Mouse (Mus musculus) frontal cortex, adult (tissue): ENCODE results near the gene Exoc3l4.
A peak's percentile ranks its signal among the peaks of the same experiment; 100 is the strongest.

Experiments used
- ATAC-seq: cut with Nextera tagmentation; 2 replicates; pipeline ENCODE4 v1.9.2; 2017; ENCODE audit warnings: mild to moderate bottlenecking, moderate library complexity, mixed read lengths; ENCODE audit not compliant: low TSS enrichment

Gene Exoc3l4

DNA sequence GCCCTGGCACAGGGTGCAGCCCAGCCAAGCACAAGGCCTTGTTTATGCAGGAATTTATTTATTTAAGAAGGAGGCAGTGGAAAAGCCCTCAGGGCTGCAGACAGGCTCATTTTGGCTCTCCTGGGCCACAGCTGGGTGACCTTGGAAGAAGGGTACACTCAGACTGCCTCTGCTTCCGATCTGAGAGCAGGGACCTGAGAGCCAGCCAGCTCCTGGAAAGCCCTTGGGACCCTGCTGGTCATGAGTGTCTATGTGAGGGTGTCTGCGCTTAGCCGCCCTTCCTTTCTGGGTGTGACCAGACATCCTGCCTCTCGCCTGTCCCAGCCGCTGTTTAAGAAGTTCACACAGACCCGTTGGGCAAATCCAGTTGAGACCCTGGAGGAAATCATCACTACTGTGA lies 33.5 kb downstream of the Exoc3l4 start:
- no peak for ATAC-seq

DNA sequence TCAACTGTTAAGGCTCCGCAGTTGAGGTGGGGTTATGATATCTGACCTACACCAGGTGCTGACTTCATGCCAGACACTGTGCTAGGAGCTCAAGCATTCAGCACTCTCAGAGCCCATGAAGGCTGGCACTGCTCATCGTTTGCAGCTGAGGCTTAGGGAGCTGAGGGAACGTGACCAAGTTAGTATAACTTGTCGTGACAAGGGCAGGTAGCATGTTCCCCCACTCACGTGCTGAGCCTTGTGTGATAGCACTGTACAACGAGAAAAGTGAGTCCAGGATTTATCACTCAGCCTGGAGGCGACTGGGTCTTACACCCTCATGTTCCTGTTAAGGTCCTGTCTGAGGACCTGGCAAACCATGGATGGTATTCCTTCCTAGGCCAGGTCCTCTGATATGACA lies 34.7 kb downstream of the Exoc3l4 start:
- no peak for ATAC-seq

GRCm38 (mm10) chr12:111454021-111454420 lies 37.2 kb downstream of the Exoc3l4 start:
- ATAC-seq: no peak

DNA sequence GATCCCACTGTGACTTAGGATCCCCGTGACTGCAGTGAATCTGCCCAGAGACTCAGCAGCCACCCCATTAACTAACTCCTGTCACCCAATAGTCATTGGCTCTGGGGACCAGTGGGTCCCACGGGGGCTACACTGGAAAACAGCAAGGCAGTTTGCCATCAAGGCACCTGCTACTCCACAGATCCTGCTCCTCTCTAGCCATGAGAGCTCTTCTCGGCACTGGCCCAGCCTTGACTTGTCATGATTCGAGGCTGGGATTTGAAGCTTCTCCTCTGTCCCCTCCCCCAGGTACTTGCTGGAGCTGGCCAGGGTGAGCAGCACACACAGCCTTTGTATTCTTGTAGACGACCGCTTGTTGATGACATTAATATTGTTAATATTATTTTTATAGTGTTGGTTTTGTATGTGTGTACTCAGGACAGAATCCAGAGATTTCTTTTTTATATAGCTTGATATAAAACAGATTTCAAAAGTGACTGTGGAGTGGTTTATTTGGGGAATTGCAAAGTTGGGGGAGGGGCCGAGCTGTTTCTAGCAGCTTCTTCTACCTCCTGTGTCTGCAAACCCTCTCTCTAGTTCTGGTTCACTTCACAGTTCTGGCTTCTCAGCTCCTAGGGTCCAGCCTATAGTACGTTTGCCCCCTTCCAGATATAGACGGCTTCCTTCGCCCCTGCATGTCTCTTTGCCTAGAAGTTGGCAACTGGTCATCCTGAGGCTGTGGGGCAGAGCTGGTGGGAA lies 37.9 kb downstream of the Exoc3l4 start:
- no peak for ATAC-seq

GRCm38 (mm10) chr12:111455311-111455846 lies 38.6 kb downstream of the Exoc3l4 start:
- ATAC-seq: no peak

- no peak for ATAC-seq
Measured at GRCm38 (mm10) chr12:111455860-111456259, 39.0 kb downstream of the Exoc3l4 start.

DNA sequence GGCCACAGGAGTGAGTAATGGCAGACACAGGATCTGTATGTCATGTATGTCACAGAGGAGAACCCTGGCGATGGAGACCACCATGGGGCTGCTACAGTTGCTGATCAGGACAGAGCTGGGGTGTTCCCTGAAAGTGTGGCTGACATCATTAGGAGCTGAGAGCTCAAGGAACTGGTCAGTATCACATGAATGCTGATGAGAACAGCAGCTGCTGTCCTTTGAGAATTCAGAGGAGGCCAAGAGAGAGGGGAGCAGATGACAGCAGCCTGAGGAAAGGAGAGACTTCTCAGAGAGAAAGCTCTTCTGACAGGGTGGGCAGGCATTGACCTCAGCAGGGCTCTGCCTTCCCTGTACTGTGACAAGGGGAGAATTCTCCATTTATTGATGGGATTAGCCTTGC lies 40.9 kb downstream of the Exoc3l4 start:
- ATAC-seq: no peak

DNA sequence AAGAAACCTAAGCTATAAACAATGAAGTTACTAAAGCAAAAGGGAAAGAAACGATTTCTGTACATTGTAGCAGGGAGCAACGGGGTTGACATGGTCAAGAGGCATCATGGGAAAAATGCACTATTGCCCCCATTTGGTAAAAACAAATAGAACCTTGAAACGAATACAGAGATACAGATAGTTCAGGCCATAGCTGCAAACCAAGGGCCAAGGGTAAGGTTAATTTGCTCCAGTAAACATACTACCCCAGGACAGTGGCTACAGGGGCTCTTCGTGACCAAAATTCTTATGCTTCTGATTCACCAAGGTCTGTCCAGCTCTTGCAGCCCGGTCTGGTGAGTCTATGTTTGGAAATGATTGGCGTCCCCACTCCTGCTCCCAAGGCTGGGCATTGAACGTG lies 46.8 kb downstream of the Exoc3l4 start:
- ATAC-seq: no peak

GRCm38 (mm10) chr12:111466369-111466768 lies 49.6 kb downstream of the Exoc3l4 start:
- ATAC-seq: no peak

DNA sequence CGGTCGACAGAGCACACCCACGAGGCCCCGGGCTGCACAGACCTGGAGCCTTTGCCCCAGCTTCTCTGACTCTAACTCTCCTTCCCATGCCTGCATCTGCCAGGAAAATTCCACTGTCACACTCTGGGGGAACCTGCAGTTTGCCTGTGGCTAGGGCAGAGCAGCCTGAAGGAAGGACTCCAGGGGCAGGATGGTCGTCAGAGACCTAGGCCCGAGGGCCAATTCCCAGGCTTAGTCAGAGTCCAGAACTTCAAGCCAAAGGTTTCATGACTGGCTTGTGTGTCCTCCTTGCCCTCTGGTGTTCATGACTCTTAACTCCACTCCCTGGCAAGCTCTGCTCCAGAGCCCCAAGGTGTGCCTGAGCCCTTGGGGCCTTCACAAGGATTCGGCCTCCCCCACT lies 51.4 kb downstream of the Exoc3l4 start:
- ATAC-seq: no peak

GRCm38 (mm10) chr12:111469507-111469906 lies 52.7 kb downstream of the Exoc3l4 start:
- ATAC-seq: peak; percentile 92

DNA sequence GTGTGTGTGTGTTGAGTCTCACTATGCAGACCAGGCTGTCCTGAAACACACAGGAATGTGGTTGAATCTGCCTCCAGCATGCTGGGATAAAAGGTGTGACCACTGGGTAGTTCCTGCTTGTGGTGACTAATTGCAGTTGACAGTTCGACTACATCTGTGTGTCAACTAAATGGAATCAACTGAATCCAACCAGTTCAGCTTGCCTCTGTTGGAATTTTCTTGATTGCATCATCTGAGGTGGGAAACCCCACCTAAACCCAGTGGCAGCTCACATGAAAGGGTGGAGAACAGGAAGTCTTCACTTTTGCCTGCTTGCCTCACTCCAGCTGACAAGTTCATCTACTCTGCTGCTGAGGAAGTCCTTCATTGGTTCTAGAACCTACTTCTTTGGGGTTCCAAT lies 54.3 kb downstream of the Exoc3l4 start:
- ATAC-seq: no peak

DNA sequence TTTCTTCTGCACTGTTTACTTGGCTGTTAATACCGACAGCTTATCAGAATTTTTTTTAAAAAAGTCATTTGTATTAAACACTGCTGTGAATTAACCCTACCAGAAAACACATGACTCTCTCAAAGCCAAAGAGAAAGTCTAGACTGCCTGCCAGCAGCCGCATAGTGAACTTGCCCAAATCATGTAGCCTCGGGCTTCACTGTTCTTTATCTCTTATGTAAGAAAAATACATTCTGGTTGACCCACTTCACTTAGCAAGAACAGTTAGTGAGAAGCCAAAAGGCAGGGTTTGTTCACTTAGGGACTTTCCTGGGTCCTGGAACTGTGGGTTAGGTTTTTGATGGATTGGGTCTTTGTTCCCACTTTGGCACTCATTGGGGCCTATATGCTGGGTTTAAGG lies 54.9 kb downstream of the Exoc3l4 start:
- ATAC-seq: no peak

- no peak for ATAC-seq
Measured at GRCm38 (mm10) chr12:111472886-111473285, 56.1 kb downstream of the Exoc3l4 start.

DNA sequence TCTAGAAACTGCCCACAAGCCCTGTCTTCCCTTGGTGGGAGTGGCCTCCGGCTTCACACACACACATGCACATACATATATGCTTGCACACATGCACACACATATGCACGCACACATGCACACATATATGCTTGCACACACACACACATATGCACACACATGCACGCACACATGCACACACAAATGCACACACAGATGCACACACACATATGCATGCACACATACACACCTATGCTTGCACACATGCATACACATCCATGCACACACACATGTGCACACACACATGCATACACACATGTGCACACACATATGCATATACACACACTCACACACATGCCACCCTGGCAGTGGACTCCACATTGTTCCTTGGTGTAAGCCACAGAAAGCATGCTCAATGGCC lies 57.6 kb downstream of the Exoc3l4 start:
- no peak for ATAC-seq

DNA sequence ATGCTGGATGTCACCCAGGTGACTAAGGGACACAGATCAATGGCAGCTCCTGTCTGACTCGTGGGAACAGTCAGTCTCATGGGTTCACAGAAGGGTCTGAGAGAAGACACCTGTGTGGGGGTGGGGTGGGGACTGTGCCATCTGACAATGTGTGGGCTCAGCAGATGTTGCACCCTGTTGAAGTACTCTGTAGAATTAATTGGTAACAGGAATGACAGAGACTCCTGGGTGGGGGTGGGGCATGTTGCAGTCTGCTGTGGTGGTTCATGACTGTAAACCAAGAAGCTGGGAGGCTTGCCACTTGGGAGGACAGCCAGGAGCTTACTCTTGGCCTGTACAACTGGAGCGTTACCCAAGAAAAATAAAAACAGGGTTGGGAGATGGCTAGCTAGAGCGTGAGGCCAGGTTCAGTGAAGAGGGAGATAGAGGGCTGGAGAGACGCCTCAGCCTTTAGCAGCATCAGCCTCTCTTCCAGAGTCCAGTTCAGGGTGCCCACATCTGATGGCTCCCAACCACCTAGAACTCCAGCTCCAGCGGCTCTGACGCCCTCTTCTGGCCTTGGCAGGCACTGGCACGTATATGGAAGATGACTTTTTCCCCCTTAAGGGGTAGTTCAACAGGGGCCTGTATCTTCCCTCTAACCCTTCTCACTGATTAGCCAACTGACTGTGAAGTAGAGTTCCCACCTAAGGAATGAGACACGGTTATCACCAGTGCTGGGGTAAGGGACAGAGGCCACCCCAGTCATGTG lies 58.3 kb downstream of the Exoc3l4 start:
- ATAC-seq: no peak

- ATAC-seq: no peak
Measured at GRCm38 (mm10) chr12:111478924-111479323, 62.1 kb downstream of the Exoc3l4 start.

DNA sequence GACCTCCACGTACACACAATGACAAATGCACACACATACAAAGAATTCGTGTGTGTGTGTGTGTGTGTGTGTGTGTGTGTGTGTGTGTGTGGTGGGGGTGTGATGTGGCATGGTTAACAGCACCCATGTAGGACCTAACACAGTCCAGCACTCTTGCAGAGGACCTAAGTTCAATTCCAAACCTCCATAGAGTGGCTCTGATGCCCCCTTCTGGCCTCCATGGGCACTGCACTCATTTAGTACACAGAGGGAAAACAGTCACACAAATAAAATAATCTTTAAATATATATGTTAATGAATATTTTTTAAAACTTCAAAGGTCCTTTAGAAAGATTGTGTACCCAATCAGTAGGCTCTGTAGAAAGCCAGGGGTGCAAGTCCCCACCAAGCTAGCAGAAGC lies 63.1 kb downstream of the Exoc3l4 start:
- ATAC-seq: no peak
